In the genomic region with DNA sequence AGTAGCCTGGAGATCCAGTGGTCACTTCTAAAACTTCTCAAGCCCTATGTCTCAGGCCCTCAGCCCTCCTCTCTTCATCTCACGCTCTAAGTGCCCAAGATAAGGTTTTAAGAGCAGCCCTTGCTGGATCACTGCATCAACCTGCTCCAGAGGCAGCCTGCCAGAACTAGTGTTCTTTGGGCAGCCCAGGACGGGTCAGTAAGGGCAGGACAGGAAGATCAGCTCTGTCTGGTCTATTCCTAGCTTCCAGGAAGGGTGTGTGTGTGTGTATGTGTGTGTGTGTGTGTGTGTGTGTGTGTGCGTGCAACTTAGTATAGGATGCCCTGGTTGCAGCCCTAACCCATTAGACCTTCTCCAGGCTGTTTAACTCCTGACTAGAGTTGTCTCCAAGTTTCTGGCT, we compare ENCODE assay signal across 10 mouse cellular contexts. TPM values are rescaled to one million over a fixed set of nuclear protein-coding genes. Genes with fewer than 3 reads are reported as not detected.
DNase-seq lines count a peak whose midpoint lies in the region; ATAC-seq lines count a peak whose summit lies in the region.
"Had no signal": no experiment of that assay in that cellular context is flagged by ENCODE, and none has a peak within 500 bp of the region (broad histone marks: within the 10 kb centered on the region; RNA-seq: fewer than 3 reads in every experiment).

No protein-coding gene starts in this region.

- no peaks in the 10 kb centered on the region; the same call in 1 of the 2 replicates for H3K27me3 ChIP-seq in liver, embryonic 11.5 days (replicated peaks; ENCODE audit: control insufficient read depth, insufficient read depth, low read length)
- H3K27me3 ChIP-seq in forebrain, embryonic 13.5 days: peaks cover 26% of the 10 kb centered on the region

- peak overlapping the region; percentile 32 for H3K4me3 ChIP-seq in liver, embryonic 11.5 days (ENCODE audit: low read depth, low read length)
- no peak overlapping the region for H3K4me3 ChIP-seq in forebrain, embryonic 13.5 days
- H3K4me3 ChIP-seq: forebrain, embryonic 10.5 days had no signal

- H3K36me3 ChIP-seq in liver, embryonic 11.5 days (ENCODE audit: control insufficient read depth, insufficient read depth, low read length): no peaks in the 10 kb centered on the region
- no peaks in the 10 kb centered on the region for H3K36me3 ChIP-seq in forebrain, embryonic 13.5 days (ENCODE audit: poor library complexity, severe bottlenecking)
- H3K36me3 ChIP-seq: forebrain, embryonic 10.5 days had no signal

- no peak for DNase-seq in liver, embryonic 11.5 days (ENCODE audit: low spot score)
- DNase-seq in liver: no peak
- DNase-seq in kidney, adult 9 months: peak; percentile 77
- DNase-seq in lung, postnatal 36 days: peak; percentile 40
- no peak for DNase-seq in right cerebral cortex, postnatal 10 days (ENCODE audit: low spot score in 2 of 2)

- 46% methylated on average over 3 of the region's 3 CpGs for WGBS in liver, embryonic 11.5 days
- WGBS in forebrain, embryonic 13.5 days: 68% methylated on average over 3 of the region's 3 CpGs

- H3K27ac ChIP-seq in liver, embryonic 11.5 days (ENCODE audit: low read depth, low read length): no peak overlapping the region
- no peak overlapping the region for H3K27ac ChIP-seq in forebrain, embryonic 13.5 days
- H3K27ac ChIP-seq: forebrain, embryonic 10.5 days had no signal

- H3K9ac ChIP-seq in liver, embryonic 11.5 days (ENCODE audit: low read depth, low read length): peak overlapping the region; percentile 58; the same call in 1 of the 2 replicates
- H3K9ac ChIP-seq in forebrain, embryonic 13.5 days: no peak overlapping the region

- H3K9me3 ChIP-seq in liver, embryonic 11.5 days (ENCODE audit: control insufficient read depth, low read length): no peaks in the 10 kb centered on the region
- no peaks in the 10 kb centered on the region for H3K9me3 ChIP-seq in forebrain, embryonic 13.5 days (replicated peaks)
- H3K9me3 ChIP-seq: forebrain, embryonic 10.5 days had no signal

- ATAC-seq in liver, embryonic 11.5 days (replicated peaks; ENCODE audit: low FRiP score): no peak
- ATAC-seq in erythroblast, adult 5-6 weeks (replicated peaks; ENCODE audit: low FRiP score, poor library complexity, severe bottlenecking): peak; percentile 41
- ATAC-seq in forebrain, embryonic 13.5 days: no peak
- ATAC-seq in CD4-positive, CD25-positive, alpha-beta regulatory T cell, adult 4 months: no peak

- H3K4me1 ChIP-seq in liver, embryonic 11.5 days (replicated peaks; ENCODE audit: control insufficient read depth, insufficient read depth, low read length): peaks cover 12% of the 10 kb centered on the region
- no peaks in the 10 kb centered on the region for H3K4me1 ChIP-seq in forebrain, embryonic 13.5 days
- H3K4me1 ChIP-seq: forebrain, embryonic 10.5 days had no signal

- peak overlapping the region; percentile 61 for H3K4me2 ChIP-seq in liver, embryonic 11.5 days
- no peak overlapping the region for H3K4me2 ChIP-seq in forebrain, embryonic 13.5 days

RNA-seq across cellular contexts. Expression of a gene that starts 0.7 kb away (rescaled TPM):
- 1.2 and 1.9 TPM in 2 replicates for polyA plus RNA-seq in liver, embryonic 11.5 days (2014; fragmentation: Nextera tagmentation; extraction: Ambion mirVana)
- total RNA-seq in erythroblast, adult 5-6 weeks (2015; ENCODE audit: low replicate concordance): 9.0 and 14.2 TPM in 2 replicates
- 7.8 and 7.9 TPM in 2 replicates for total RNA-seq in erythroblast, adult 5-6 weeks (2017; ENCODE audit: low replicate concordance)
- polyA plus RNA-seq in forebrain, embryonic 13.5 days (2015; fragmentation: Nextera tagmentation; extraction: Ambion mirVana): 0.30 and 0.40 TPM in 2 replicates
- polyA plus RNA-seq in CD4-positive, CD25-positive, alpha-beta regulatory T cell, adult 4 months (2017; shearing (Covaris generic)): 10 to 100 TPM; 71.0 to 88.5 TPM

RNA-seq across cellular contexts. Expression of a gene that starts 7.7 kb away (rescaled TPM):
- polyA plus RNA-seq in liver, embryonic 11.5 days (2014; fragmentation: Nextera tagmentation; extraction: Ambion mirVana): 120 and 121 TPM in 2 replicates
- total RNA-seq in erythroblast, adult 5-6 weeks (2015; ENCODE audit: low replicate concordance): 19.6 and 20.2 TPM in 2 replicates
- 31.8 and 33.4 TPM in 2 replicates for total RNA-seq in erythroblast, adult 5-6 weeks (2017; ENCODE audit: low replicate concordance)
- polyA plus RNA-seq in forebrain, embryonic 13.5 days (2015; fragmentation: Nextera tagmentation; extraction: Ambion mirVana): 57.9 and 60.5 TPM in 2 replicates
- polyA plus RNA-seq in CD4-positive, CD25-positive, alpha-beta regulatory T cell, adult 4 months (2017; shearing (Covaris generic)): 10 to 100 TPM; 59.0 to 66.4 TPM

RNA-seq across cellular contexts. Expression of a gene that starts 27.8 kb away (rescaled TPM):
- not detected in 2 replicates for polyA plus RNA-seq in liver, embryonic 11.5 days (2014; fragmentation: Nextera tagmentation; extraction: Ambion mirVana)
- total RNA-seq in erythroblast, adult 5-6 weeks (2015; ENCODE audit: low replicate concordance): not detected in 2 replicates
- not detected in 2 replicates for total RNA-seq in erythroblast, adult 5-6 weeks (2017; ENCODE audit: low replicate concordance)
- polyA plus RNA-seq in forebrain, embryonic 13.5 days (2015; fragmentation: Nextera tagmentation; extraction: Ambion mirVana): not detected in 2 replicates
- polyA plus RNA-seq in CD4-positive, CD25-positive, alpha-beta regulatory T cell, adult 4 months (2017; shearing (Covaris generic)): not detected
- total RNA-seq: liver, adult 2 months had no signal
- polyA plus RNA-seq: forebrain, embryonic 10.5 days had no signal

RNA-seq across cellular contexts. Expression of a gene that starts 40.6 kb away (rescaled TPM):
- 15.6 and 16.4 TPM in 2 replicates for polyA plus RNA-seq in liver, embryonic 11.5 days (2014; fragmentation: Nextera tagmentation; extraction: Ambion mirVana)
- total RNA-seq in erythroblast, adult 5-6 weeks (2015; ENCODE audit: low replicate concordance): 14.2 and 15.0 TPM in 2 replicates
- 20.1 and 28.7 TPM in 2 replicates for total RNA-seq in erythroblast, adult 5-6 weeks (2017; ENCODE audit: low replicate concordance)
- polyA plus RNA-seq in forebrain, embryonic 13.5 days (2015; fragmentation: Nextera tagmentation; extraction: Ambion mirVana): 42.8 and 44.6 TPM in 2 replicates
- 1 to 10 TPM; 3.4 to 6.1 TPM for polyA plus RNA-seq in CD4-positive, CD25-positive, alpha-beta regulatory T cell, adult 4 months (2017; shearing (Covaris generic))
- total RNA-seq: liver, adult 2 months had no signal

RNA-seq across cellular contexts. Expression of a gene that starts 44.8 kb away (rescaled TPM):
- polyA plus RNA-seq in liver, embryonic 11.5 days (2014; fragmentation: Nextera tagmentation; extraction: Ambion mirVana): not detected in 2 replicates
- total RNA-seq in erythroblast, adult 5-6 weeks (2015; ENCODE audit: low replicate concordance): not detected in 2 replicates
- total RNA-seq in erythroblast, adult 5-6 weeks (2017; ENCODE audit: low replicate concordance): not detected in 2 replicates
- polyA plus RNA-seq in forebrain, embryonic 13.5 days (2015; fragmentation: Nextera tagmentation; extraction: Ambion mirVana): 0.60 TPM in 1 of 2 replicates, not detected in the other
- not detected for polyA plus RNA-seq in CD4-positive, CD25-positive, alpha-beta regulatory T cell, adult 4 months (2017; shearing (Covaris generic))
- total RNA-seq: liver, adult 2 months had no signal
- polyA plus RNA-seq: forebrain, embryonic 10.5 days; liver, adult 2 months had no signal

Comparison
In these comparisons a context has a peak if more than half of its experiments do, and no peak if none do; other contexts are left out.
1. DNase-seq: peak in kidney, adult 9 months (single experiment) and lung, postnatal 36 days (single experiment); none in liver, embryonic 11.5 days (single experiment), liver (single experiment) and right cerebral cortex, postnatal 10 days (0 of 2).
2. RNA of a gene that starts 0.7 kb away (polyA plus RNA-seq): 71.0 to 88.5 TPM in CD4-positive, CD25-positive, alpha-beta regulatory T cell, adult 4 months; 1.2 to 1.9 TPM in liver, embryonic 11.5 days and 0.30 to 0.40 TPM in forebrain, embryonic 13.5 days; every median in the first group is over 10 times any median in the second.